Mouse (Mus musculus): ENCODE results near the gene 9330182L06Rik. TPM values are rescaled to one million over a fixed set of nuclear protein-coding genes. Genes with fewer than 3 reads are reported as not detected.
A peak's percentile ranks its signal among the peaks of the same experiment; 100 is the strongest.

9330182L06Rik gene
- total RNA-seq, 2 experiments from 2014 or later, result 8.3 to 10.9 TPM

- no peak for DNase-seq
Measured at GRCm38 (mm10) chr5:9361982-9362661, 96.2 kb downstream of the 9330182L06Rik start.

GRCm38 (mm10) chr5:9364937-9365336 lies 99.0 kb downstream of the 9330182L06Rik start:
- no peak for DNase-seq

- no peak for DNase-seq
Measured at GRCm38 (mm10) chr5:9367920-9368692, 102.2 kb downstream of the 9330182L06Rik start.

GRCm38 (mm10) chr5:9371127-9371526 lies 105.2 kb downstream of the 9330182L06Rik start:
- no peak for DNase-seq

GRCm38 (mm10) chr5:9373341-9373740 lies 107.4 kb downstream of the 9330182L06Rik start:
- no peak for DNase-seq

GRCm38 (mm10) chr5:9389968-9390367 lies 124.0 kb downstream of the 9330182L06Rik start:
- peak; percentile 67 for DNase-seq

- no peak for DNase-seq
Measured at GRCm38 (mm10) chr5:9391858-9392393, 126.0 kb downstream of the 9330182L06Rik start.

GRCm38 (mm10) chr5:9417098-9417497 lies 151.2 kb downstream of the 9330182L06Rik start:
- DNase-seq, result no peak

- DNase-seq, result no peak
Measured at GRCm38 (mm10) chr5:9417802-9418201, 151.9 kb downstream of the 9330182L06Rik start.

- DNase-seq, result peak; percentile 43
Measured at GRCm38 (mm10) chr5:9419964-9420363, 154.0 kb downstream of the 9330182L06Rik start.

GRCm38 (mm10) chr5:9424464-9424863 lies 158.5 kb downstream of the 9330182L06Rik start:
- no peak for DNase-seq

GRCm38 (mm10) chr5:9427165-9427564 lies 161.2 kb downstream of the 9330182L06Rik start:
- DNase-seq, result no peak

GRCm38 (mm10) chr5:9427581-9428241 lies 161.8 kb downstream of the 9330182L06Rik start:
- DNase-seq, result peak; percentile 40

- no peak for DNase-seq
Measured at GRCm38 (mm10) chr5:9428728-9429127, 162.8 kb downstream of the 9330182L06Rik start.

GRCm38 (mm10) chr5:9446146-9446545 lies 180.2 kb downstream of the 9330182L06Rik start:
- peak; percentile 51 for DNase-seq

GRCm38 (mm10) chr5:9448931-9449330 lies 183.0 kb downstream of the 9330182L06Rik start:
- DNase-seq, result no peak

GRCm38 (mm10) chr5:9449570-9449969 lies 183.7 kb downstream of the 9330182L06Rik start:
- DNase-seq, result peak; percentile 3

- no peak for DNase-seq
Measured at GRCm38 (mm10) chr5:9453298-9453697, 187.4 kb downstream of the 9330182L06Rik start.

GRCm38 (mm10) chr5:9477587-9477986 lies 211.7 kb downstream of the 9330182L06Rik start:
- DNase-seq, result no peak

GRCm38 (mm10) chr5:9495456-9495855 lies 229.5 kb downstream of the 9330182L06Rik start:
- no peak for DNase-seq

- no peak for DNase-seq
Measured at GRCm38 (mm10) chr5:9497235-9497634, 231.3 kb downstream of the 9330182L06Rik start.

- DNase-seq, result no peak
Measured at GRCm38 (mm10) chr5:9511027-9511426, 245.1 kb downstream of the 9330182L06Rik start.

GRCm38 (mm10) chr5:9525507-9525906 lies 259.6 kb downstream of the 9330182L06Rik start:
- no peak for DNase-seq
